Comparison of ENCODE assay signal across 8 mouse cellular contexts in genomic region chr3:142710360-142711007, GRCm38 (mm10). TPM values are rescaled to one million over a fixed set of nuclear protein-coding genes. Genes with fewer than 3 reads are reported as not detected.
DNase-seq lines count a peak whose midpoint lies in the region; ATAC-seq lines count a peak whose summit lies in the region.

No protein-coding gene starts in this region.

- no peak overlapping the region; the same call in 1 of the 2 replicates for H3K27ac ChIP-seq in hindbrain, embryonic 12.5 days
- no peak overlapping the region for H3K27ac ChIP-seq in midbrain, embryonic 11.5 days (ENCODE audit: low read depth, low read length)

- WGBS in hindbrain, embryonic 12.5 days: 27% methylated on average over 10 of the region's 10 CpGs
- 34% methylated on average over 10 of the region's 10 CpGs for WGBS in midbrain, embryonic 11.5 days

- no peaks in the 10 kb centered on the region for H3K4me1 ChIP-seq in hindbrain, embryonic 12.5 days
- no peaks in the 10 kb centered on the region for H3K4me1 ChIP-seq in midbrain, embryonic 11.5 days (ENCODE audit: control insufficient read depth, insufficient read depth, low read length)

- H3K27me3 ChIP-seq in hindbrain, embryonic 12.5 days: no peaks in the 10 kb centered on the region
- no peaks in the 10 kb centered on the region for H3K27me3 ChIP-seq in midbrain, embryonic 11.5 days (ENCODE audit: control insufficient read depth, insufficient read depth, low read length)

- H3K9me3 ChIP-seq in hindbrain, embryonic 12.5 days (replicated peaks): no peaks in the 10 kb centered on the region
- no peaks in the 10 kb centered on the region for H3K9me3 ChIP-seq in midbrain, embryonic 11.5 days (ENCODE audit: control insufficient read depth, low read length)

- DNase-seq in left cerebral cortex, adult 18-20 months (ENCODE audit: low spot score in 2 of 2): peak; percentile 22 to 57
- DNase-seq in left cerebral cortex, adult 8-10 months (ENCODE audit: low spot score in 2 of 2): no peak
- peak; percentile 24 for DNase-seq in WW6 (ENCODE audit: low read depth, low spot score)
- DNase-seq in layer of hippocampus, postnatal 14 days (ENCODE audit: low spot score in 2 of 2): peak; percentile 28 to 34
- DNase-seq in midbrain, embryonic 11.5 days (ENCODE audit: low spot score, missing footprints): peak; percentile 82
- DNase-seq in thymus, postnatal 0 days (ENCODE audit: low spot score): peak; percentile 67

- no peak overlapping the region for H3K4me2 ChIP-seq in hindbrain, embryonic 12.5 days (replicated peaks)
- no peak overlapping the region for H3K4me2 ChIP-seq in midbrain, embryonic 11.5 days

- H3K4me3 ChIP-seq in hindbrain, embryonic 12.5 days: no peak overlapping the region
- no peak overlapping the region for H3K4me3 ChIP-seq in midbrain, embryonic 11.5 days (ENCODE audit: low read depth, low read length)

- ATAC-seq in erythroblast, adult 5-6 weeks (replicated peaks; ENCODE audit: low FRiP score, poor library complexity, severe bottlenecking): 0 out of 2 replicates have a peak, but pooled peaks have one; percentile 44
- ATAC-seq in hindbrain, embryonic 12.5 days (ENCODE audit: low FRiP score): peak; percentile 53; the same call in 1 of the 2 replicates
- peak; percentile 43; the same call in 1 of the 2 replicates for ATAC-seq in midbrain, embryonic 11.5 days (ENCODE audit: low FRiP score)

- peaks cover 3% of the 10 kb centered on the region; the same call in 1 of the 2 replicates for H3K36me3 ChIP-seq in hindbrain, embryonic 12.5 days
- H3K36me3 ChIP-seq in midbrain, embryonic 11.5 days (ENCODE audit: control insufficient read depth, insufficient read depth, low read length): no peaks in the 10 kb centered on the region

- no peak overlapping the region for H3K9ac ChIP-seq in hindbrain, embryonic 12.5 days
- no peak overlapping the region for H3K9ac ChIP-seq in midbrain, embryonic 11.5 days (ENCODE audit: low read length)

RNA-seq across cellular contexts. Expression of gene Kyat3, which starts 9.6 kb away (rescaled TPM):
- 1 to 10 TPM; 5.9 to 6.6 TPM for total RNA-seq in left cerebral cortex, adult 18-20 months (2021)
- total RNA-seq in left cerebral cortex, adult 8-10 months (2022): 1 to 10 TPM; 7.7 to 9.0 (median 8.3) TPM
- total RNA-seq in erythroblast, adult 5-6 weeks (2015; ENCODE audit: low replicate concordance): 0.19 and 9.4 TPM in 2 replicates
- 0.51 and 2.5 TPM in 2 replicates for total RNA-seq in erythroblast, adult 5-6 weeks (2017; ENCODE audit: low replicate concordance)
- polyA plus RNA-seq in hindbrain, embryonic 12.5 days (2016; fragmentation: Nextera tagmentation; extraction: Ambion mirVana): 10.2 and 11.9 TPM in 2 replicates
- 1 to 10 TPM; 4.8 to 7.3 TPM for total RNA-seq in layer of hippocampus, postnatal 14 days (2021)
- 8.6 and 9.9 TPM in 2 replicates for polyA plus RNA-seq in midbrain, embryonic 11.5 days (2014; fragmentation: Nextera tagmentation; extraction: Ambion mirVana)
- 12.6 and 13.6 TPM in 2 replicates for polyA plus RNA-seq in thymus, postnatal 0 days (2015; fragmentation: Nextera tagmentation; extraction: Ambion mirVana)

RNA-seq across cellular contexts. Expression of gene Gtf2b, which starts 54.4 kb away (rescaled TPM):
- total RNA-seq in left cerebral cortex, adult 18-20 months (2021): 10 to 100 TPM; 41.2 to 42.4 TPM
- 10 to 100 TPM; 37.2 to 45.1 (median 40.0) TPM for total RNA-seq in left cerebral cortex, adult 8-10 months (2022)
- 33.0 and 35.5 TPM in 2 replicates for total RNA-seq in erythroblast, adult 5-6 weeks (2015; ENCODE audit: low replicate concordance)
- 35.1 and 48.7 TPM in 2 replicates for total RNA-seq in erythroblast, adult 5-6 weeks (2017; ENCODE audit: low replicate concordance)
- polyA plus RNA-seq in hindbrain, embryonic 12.5 days (2016; fragmentation: Nextera tagmentation; extraction: Ambion mirVana): 88.1 and 94.1 TPM in 2 replicates
- total RNA-seq in layer of hippocampus, postnatal 14 days (2021): 10 to 100 TPM; 40.6 to 41.5 TPM
- 100 and 105 TPM in 2 replicates for polyA plus RNA-seq in midbrain, embryonic 11.5 days (2014; fragmentation: Nextera tagmentation; extraction: Ambion mirVana)
- polyA plus RNA-seq in thymus, postnatal 0 days (2015; fragmentation: Nextera tagmentation; extraction: Ambion mirVana): 124 and 125 TPM in 2 replicates

Comparison
In these comparisons a context has a peak if more than half of its experiments do, and no peak if none do; other contexts are left out.
1. DNase-seq: peak in left cerebral cortex, adult 18-20 months (2 of 2), WW6 (single experiment), layer of hippocampus, postnatal 14 days (2 of 2), midbrain, embryonic 11.5 days (single experiment) and thymus, postnatal 0 days (single experiment); none in left cerebral cortex, adult 8-10 months (0 of 2).
2. Peak in every context shown above with its lines, with median percentiles within 50 percentile points of each other: ATAC-seq.